Mouse (Mus musculus): ENCODE measurements at regions not wholly inside any gene's neighbourhood (a gene's known extent, or its start where the extent isn't known, plus 50 kb on each side); places are given as distances from the start of the nearest gene placed in this dataset.

DNA sequence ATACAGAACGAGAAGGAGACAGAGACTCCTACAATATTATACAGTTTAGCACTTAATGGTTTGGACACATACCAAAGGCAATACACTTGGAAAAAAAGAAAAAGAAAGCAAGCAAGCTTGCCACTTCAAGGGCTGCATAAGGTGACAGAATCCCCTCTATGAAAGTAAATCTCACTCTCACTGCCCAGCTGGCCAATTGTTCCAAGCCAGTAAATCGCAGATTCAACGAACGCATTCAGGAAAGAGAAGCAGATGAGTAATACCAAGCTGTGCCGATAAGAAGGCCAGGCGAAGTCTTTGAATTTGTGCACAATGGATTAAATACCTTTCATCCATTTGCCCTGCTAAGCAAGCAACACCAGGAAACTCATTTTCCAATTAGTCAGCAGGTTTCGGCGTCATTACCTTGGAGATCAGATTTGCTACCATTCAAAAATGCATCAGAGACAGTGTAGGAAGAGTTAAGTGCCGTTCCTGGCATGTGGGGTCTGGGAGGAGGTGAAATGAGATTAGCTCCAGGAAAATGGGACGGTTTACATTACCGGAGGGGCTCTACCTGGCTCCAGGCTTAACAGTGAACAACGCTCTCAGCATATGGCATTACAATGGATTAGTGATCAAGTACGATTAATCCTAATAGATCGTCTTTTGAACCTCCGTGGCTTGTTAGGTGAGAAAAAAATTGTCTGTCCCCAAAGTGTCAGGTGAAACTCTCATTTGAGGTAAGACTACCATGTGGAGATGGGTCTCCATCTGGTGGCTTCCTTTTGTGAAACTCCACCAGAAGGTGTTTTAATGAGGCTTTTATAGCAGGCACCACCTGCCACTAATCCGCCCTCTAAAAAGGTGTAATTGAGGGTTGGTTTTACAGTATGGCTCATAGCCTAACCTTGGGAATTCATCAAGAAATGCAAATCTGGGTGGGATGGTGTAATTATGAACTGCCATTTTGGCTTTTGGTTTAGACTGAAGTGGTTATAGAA, 518.2 kb upstream of the Mpdz start:
- DNase-seq = no peak

DNA sequence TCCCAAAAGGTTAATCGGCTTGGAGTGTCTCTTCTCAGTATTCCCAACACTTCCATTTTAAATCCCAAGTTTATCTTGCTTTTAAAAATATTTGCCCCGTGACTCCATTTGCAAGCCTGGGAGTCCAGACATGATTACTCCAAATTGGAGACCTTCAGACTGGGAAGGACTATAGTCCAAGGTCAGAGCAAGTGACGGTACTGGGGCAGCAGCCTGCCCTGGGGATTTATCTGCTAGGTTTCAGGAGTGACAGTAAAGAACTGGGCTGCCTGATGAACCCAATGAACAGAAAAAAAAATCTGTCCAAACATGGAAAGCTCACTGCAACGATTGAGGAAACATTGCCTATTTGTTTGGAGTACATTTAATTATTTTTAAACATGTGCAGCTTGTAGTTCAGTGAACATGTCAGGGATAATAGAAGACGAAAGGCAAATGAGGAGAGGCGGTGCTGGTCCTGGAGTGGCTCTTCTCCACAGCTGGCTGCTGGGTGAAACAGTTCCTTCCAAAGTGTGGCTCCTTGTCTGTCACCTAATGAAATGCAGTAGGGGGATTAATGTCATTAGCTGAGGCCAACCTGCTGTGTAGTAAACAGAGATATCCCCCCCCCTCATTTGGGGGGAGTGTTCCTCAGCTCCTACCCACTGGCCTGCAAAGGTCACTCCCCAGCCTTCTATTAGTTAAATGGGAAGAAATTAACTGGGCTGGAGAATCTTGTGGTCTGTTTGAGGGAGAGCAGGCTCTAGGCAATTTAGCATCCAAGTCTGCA, 514.5 kb upstream of the Mpdz start:
- no peak for DNase-seq

DNA sequence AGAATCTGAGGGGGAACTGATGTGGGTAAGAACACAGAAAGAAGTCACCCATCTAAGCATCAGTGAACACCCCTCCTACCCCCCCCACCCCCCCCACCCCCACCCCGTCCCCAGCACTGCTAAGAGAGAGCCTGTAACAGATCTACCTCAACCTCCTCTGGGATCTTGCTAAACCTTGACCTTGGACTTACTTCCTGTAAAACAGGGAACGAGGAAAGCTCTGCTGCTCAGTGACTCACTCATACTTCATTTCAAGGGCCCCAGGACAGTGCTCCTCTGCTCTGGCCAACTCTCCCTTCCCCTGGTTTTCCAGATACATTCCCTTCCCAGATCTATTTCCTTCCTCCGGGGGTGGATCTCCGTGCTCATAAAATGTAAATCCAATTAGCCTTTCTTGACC, 510.4 kb upstream of the Mpdz start:
- DNase-seq = no peak

DNA sequence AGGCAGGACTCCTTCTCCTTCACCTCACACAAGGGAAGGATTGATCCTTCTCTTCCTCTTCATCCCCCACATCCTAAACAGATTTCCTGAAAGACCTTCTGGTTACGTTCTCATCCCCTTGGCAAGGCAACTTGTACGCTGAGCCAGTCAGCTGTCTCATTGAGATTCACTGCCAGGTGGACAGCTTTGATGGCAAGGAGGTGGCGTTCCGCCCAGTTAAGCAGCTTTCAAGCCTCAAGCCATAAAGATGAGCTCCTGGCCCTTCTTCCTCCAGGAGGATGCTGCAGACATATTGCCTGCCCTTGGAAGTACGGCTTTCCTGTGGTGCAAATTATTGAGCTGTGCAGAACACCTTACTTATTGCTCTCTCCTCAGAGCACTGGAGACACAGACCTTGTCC, 494.8 kb upstream of the Mpdz start:
- no peak for DNase-seq

DNA sequence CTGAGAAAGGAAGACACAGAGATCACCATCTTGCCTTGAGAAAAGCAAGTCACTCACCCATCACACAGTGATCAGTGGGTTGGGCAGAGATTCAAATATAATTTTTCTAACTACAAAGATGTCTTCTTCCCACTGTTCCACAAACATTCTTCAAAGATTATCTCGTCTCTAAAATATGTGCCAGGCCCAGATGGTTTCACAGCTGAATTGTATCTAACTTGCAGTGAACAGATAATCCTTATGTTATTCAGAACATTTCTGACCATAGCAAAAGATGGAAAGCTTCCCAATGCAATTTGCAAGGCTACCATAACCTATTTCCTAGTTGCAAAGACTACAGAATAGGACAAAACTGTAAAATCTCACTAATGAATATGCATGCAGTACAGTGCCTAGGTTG, 488.3 kb upstream of the Mpdz start:
- DNase-seq = no peak

DNA sequence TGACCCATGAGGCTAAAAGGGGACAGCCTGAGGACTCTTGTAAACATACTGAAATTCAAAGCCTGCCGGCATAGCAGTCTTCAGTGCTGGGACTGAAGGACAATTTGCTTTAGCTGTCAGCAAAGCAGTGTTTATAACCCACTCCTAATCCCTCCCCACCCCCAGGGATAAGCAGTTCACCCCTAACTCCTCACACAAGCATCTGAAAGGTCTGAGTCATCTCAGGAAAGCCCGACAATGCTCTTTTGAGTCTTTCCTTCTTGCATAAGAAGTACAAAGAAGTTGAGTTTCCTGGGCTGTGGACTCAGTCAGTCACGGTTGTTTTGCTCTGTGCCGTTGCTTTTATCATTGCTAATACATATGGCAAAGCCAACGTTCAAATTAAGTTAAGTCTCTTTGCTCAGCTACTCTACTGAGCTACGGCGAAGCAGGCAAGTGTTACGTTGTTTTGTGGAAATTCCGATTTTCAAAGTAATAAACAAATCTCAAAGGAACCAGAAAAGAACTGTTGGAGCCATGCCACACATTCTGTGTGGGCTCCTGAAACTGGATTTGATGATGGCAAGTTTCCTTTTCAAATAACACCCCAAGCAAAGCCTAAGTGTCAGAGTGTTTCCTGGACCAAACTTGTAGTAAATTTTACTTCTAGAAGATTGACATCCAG, 486.1 kb upstream of the Mpdz start:
- DNase-seq = no peak

DNA sequence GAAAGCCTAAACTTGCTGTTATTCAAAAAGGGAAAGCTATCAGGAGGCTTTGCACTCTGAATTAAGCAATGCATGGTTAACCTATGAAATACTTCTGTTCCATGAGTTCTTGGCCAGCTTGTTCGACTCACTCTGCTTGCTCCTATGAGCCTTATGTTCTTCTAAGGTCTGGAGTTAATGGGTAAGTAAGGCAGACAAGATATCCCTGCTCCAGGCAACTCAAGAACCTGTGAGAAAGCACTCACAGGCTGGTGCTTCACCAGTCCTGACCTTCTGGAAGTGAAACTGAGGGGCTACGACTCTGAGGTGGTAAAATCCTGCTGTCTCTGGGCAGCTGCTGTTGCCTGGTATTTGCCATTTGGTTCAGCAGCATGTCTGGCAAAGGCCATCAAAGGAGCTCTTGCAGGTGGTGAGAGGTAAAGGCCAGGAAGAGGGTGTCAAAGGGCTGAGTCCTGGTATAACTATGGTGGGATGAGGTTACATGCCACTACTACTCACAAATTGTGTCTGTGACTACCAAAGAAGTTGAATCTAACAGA, 484.6 kb upstream of the Mpdz start:
- DNase-seq = no peak

DNA sequence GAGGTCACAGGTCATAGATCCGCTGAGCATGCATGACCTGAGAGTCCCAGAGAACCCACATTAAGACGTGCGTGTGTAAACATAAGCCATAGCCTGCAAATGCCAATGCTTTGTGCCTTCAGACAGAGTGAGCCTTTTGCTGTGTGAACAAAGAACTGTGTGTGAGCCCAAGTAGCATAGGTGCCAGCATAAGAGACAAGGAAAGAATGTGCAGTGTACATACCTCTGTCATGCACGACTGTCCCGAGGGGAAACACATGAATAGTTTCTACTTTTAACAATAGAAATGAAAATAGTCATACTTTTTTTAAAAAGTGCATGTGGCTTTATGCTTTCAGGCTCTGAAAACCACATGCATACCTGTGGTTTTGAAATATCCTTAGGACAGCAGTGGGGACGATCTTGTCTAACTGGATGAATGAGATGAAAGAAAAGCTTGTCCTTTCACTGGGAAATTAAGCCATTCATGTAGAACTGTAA, 484.1 kb upstream of the Mpdz start:
- DNase-seq = no peak

DNA sequence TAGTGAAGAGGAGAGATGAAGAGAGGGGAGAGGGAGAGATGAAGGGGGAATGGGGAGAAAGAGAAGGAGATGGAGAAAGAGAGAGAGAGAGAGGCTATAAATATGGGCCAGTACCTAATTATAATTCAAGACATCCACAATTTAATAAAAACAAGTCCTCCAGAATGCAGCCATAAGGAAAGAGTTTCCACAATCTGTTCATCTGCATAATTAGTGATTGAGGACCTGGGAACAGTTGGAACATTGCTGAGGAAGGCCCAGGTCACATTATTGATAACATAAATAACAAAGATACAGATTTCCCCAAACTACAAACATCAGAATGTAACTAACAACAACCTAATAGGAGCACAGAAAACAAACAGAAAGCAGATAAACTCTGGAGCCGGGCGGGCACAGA, 483.0 kb upstream of the Mpdz start:
- DNase-seq = no peak

DNA sequence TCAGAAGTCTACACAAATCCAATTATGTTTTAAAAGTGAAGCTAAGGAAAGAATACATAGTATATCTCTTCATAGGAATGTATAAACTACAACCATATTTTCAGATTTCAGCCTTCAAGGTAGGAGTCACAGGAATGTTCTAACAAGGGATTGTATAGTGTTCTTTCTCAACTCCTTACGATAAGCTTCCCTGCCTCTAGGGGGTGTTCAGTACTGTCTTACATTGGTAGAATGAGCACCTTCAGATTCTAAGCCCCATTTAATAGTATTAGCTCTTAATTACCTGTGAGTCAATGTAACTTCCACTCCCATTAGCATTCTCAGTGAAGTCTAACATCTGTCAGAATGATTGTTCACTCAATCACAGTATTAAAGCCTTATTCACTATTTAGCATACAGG, 481.5 kb upstream of the Mpdz start:
- no peak for DNase-seq

DNA sequence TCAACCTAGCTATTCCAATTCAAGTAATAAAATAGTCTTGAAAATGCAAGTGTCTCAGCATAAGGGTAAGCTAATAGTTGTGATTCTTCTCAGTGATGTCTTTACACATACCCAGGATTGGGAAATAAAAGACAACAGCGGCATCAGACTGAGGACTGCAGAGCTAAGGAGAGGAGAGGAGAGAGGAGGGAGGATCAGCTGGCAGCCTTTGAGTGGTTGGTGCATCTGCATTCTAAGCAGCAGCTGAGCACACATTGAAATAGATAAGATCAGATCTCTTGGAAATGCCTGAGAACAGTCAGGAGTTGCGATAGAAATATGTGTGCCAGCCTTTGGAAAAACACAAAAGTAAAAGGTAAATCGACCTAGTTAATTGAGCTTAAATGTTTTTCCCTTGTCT, 480.3 kb upstream of the Mpdz start:
- no peak for DNase-seq

DNA sequence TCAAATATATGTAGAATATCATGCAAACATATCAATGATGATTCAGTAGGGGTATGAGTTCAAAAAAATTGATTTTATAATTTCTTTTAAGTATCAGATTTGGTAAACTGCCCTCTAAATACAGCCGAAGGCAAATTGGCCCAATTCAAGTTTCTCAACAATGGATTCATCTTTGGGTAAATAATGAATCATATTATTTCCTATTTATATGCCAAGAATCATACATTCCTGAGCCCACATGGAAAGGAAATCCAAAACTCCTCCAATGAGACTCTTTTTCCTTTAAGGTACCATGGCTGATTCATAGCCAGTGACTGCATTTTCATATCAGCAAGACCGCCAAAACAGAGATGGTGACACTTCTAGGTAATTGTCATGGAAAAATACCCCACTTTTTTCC, 472.4 kb upstream of the Mpdz start:
- DNase-seq = no peak

DNA sequence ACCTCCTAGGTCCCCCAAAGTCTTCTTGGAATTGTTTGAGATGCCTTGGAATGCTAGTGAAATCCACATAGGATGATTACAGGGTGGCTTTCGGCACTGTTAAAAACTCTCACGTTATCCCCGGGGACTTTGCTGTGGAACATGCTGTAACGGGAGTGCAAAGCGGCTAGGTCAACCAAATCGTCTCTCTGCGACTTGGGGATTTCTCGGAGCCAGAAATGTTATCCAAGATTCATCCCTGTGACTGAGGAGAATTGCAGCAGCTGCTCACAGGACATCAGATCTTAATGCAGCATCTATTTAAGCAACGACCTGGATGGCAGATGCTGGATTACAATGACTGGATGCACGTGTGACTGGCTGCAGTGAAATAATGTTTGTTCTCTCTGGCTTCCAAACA, 470.7 kb upstream of the Mpdz start:
- DNase-seq = no peak

DNA sequence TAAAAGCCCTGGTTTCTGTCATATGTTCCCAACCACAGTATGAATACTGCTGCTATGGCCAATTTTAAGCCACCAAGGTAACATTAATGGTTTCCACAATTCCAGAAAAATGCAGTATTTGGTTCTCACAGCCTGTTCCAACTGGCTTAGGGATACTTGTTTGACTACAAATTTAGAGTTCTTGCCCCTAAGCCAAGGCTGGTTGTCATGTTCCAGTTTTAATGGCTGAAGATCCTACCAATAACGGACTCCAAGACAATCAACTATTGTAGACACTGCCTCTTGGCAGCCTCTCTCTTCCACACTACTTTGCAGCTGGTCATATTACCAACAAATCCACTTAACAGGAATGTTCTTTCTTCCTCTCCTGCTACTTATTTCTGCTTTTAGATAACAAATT, 470.0 kb upstream of the Mpdz start:
- DNase-seq = no peak

DNA sequence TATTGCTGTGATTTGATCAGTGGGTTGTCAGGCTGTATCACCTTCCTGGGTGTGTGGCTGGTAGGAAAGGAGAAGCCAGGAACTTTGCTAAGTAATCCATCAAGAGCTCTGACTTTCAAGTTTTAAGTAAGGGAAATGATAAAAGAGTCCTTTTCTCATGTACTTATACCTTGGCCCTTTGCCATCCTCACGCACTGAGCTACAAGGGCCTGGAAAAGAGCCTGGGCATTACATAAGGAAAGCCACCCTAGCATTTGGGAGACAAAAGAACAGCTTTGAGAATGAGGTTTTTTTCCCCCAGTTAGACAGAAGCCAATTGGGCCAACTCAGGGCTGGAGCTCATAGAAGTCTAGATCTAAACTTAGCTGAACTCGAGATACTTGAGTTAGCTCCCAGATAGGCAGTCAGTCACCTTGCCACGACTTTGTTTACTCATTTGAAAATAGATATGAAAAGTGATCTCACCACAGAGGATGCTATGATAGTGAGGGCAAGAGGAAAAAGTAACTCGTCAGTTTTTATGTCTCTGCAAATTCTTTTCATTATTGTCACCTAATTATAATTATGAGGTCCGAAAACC, 457.4 kb upstream of the Mpdz start:
- no peak for DNase-seq

DNA sequence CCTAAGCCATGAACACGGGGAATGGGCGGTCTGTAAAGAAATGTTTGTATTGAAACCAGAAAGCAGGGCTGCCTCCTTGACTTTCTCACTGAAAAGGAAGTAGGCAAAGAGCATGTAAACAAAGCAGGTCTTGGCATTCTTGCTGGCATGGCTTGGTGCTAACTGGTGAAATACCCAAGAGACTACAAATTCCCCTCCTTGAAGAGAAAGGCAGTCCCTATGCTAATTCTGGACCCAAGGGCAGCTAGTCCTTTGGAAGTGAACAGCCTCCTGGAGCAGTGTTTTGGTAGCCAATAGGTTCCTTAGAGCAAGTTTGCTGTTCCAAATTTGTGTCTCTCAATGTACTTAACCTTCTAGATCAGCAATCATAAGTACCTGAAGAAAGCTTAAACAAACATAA, 456.0 kb upstream of the Mpdz start:
- no peak for DNase-seq

DNA sequence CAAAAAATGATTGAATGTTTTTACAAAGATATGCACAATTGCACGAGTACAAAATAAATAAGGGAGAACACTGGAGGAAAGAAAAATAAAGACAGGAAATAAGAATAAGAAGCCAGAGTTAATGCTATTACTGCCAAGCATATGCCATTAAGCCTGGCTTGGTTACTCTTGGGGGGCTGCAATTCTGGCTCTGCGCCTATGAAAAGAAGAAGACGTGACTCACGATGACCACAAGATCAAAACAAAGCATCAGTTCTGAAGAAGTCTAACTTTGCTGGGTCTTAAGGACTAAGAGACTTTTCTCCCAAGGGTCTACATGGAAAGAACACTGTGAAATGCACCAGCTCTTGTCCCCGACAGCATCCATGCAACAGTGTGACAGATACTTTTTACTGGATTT, 454.8 kb upstream of the Mpdz start:
- DNase-seq = no peak

DNA sequence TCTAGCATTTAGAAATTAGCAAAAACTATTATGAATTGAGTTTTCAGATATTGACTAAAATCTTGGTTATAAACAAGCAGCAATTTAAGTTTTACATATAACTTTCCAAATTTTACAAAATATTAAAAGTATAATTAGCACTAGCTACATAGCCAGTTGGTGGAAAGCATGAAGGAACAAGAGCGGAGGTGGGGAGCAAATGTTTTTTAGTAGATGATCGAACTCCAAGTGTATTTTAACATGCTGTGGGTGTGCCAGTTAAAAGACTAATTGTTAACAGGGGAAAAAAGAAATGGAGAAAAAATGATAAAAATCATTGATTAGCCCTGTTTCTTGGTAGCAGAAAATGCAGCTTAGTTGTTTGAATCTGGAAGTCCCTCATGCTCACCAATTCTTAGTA, 426.3 kb upstream of the Mpdz start:
- no peak for DNase-seq

DNA sequence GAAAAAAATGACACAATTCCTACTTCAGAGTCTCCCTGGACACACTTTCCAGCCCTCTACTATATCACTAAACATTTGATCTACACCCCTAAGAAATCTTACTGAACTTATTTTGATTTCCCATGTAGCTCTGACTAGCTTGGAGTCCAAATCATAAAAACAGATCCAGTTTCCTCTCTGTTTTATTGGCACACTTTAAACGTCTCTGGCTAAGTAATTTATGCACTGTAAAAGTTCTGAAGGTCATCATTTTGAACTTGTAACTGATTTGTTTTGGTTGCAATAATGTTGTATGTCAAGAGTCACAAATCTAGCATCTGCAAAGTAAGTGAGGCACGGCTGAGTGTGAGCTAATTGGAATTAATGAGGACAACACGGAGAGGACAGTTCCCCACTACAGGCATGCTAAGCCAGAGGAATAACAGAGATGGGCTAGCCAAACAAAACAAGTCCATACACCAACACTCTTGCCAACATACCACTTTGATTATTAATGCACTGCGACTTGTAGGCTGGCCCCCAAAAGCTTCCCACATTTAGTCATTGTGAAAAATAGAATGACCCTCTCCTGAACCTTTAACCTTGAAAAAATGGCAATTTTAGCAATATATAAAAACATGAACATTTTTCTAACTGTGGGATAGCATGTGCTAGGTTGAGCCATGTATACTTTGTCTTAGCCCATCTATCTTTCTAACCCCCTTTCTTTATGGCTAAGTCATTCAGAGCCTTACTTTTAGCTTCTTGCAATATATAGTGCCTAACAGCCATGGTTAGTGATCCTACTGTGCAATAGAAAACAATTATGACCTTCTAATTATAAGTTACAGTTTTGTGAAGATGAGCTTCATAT, 399.3 kb upstream of the Mpdz start:
- DNase-seq = no peak

DNA sequence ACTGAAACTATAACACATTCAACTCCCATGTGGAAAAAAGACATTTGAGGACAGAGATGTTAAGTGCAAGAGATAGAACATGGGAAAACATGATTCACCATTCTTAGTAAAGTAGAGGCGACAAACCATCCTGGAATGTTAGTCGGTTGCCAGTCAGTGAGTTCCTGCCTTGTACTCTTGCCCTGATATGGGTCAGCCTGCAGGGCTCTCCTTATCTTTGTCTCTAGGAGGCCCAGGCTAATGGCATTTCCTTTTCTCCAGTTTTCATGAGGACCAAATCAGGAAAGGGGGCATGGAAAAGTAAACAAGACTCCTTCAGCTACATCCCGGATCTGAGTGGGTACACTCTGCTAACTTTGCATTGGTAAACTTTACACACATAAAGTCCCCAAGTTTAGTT, 387.4 kb upstream of the Mpdz start:
- no peak for DNase-seq

DNA sequence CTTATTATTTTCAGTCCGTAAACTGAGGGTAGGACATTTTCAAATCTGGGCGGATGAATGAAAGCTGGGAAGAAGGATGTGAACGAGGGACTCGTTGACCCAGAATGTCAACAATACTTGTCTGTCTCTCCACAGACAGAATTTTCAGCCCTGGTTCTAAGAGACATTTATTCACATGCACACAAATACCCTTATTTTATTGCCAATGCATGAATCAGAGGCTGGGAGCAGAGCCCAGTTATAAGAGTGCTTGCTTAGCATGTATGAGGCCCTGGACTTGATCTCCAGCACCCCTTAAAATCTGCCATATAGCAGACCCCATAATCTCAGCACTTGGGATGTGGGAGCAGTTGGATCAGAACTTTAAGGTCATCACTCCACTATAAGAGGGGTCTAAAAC, 384.8 kb upstream of the Mpdz start:
- no peak for DNase-seq

DNA sequence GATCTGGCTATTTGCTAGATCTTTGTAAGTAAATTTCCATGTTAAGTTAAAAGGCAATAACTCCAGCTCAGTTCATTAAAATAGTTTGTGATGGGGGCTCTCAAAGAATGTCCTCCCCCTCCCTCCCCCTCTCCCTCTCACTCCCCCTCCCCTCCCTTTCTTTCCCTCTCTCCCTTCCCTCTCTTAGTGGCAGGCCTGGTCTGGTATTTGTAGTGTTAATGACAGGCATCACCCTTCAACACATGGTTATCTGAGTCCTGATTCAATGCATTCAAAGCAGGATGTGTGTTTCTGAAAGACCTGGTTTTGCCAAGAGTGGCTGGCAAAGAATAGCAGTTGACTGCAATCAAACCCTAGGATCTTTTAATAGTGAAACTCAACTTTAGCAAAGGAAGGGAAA, 383.4 kb upstream of the Mpdz start:
- no peak for DNase-seq
